Mouse (Mus musculus) stomach, embryonic 15.5 days (tissue): ENCODE data around the gene Col26a1. TPM values are rescaled to one million over a fixed set of nuclear protein-coding genes. Genes with fewer than 3 reads are reported as not detected.
"Not testable (repeated sequence)": the region's sequence is repeated elsewhere in the genome, so short reads cannot be mapped to it uniquely, and the experiment has no call there.

Experiments
- ATAC-seq: fragments of 200-750 bp; cut with Nextera tagmentation; 2 replicates; pipeline ENCODE4 v1.8.0; 2017; ENCODE audit warnings: low read depth, moderate number of reproducible peaks, moderate TSS enrichment; ENCODE audit not compliant: insufficient read depth, low FRiP score
- H3K27ac ChIP-seq: fragments of 300-500 bp; sonication (generic); 2 replicates; pipeline ENCODE4 v1.5.1; 2015; ENCODE audit warnings: mild to moderate bottlenecking, inconsistent platforms
- H3K27me3 ChIP-seq: fragments of 300-500 bp; sonication (generic); replicated peaks from 2 replicates; pipeline ENCODE4 v1.6.1; 2015; ENCODE audit warnings: inconsistent platforms
- H3K36me3 ChIP-seq: fragments of 300-500 bp; sonication (generic); 2 replicates; pipeline ENCODE4 v1.6.1; 2015; ENCODE audit warnings: inconsistent platforms
- H3K4me1 ChIP-seq: fragments of 300-500 bp; sonication (generic); 2 replicates; pipeline ENCODE4 v1.6.1; 2015; ENCODE audit warnings: inconsistent platforms
- H3K4me2 ChIP-seq: fragments of 300-500 bp; sonication (generic); 2 replicates; pipeline ENCODE4 v1.6.1; 2015; ENCODE audit warnings: mild to moderate bottlenecking, inconsistent platforms
- H3K4me3 ChIP-seq: fragments of 300-500 bp; sonication (generic); replicated peaks from 2 replicates; pipeline ENCODE4 v1.5.1; 2015; ENCODE audit warnings: inconsistent platforms
- H3K9ac ChIP-seq: fragments of 300-500 bp; sonication (generic); 2 replicates; pipeline ENCODE4 v1.6.1; 2015; ENCODE audit warnings: inconsistent platforms
- H3K9me3 ChIP-seq: fragments of 300-500 bp; sonication (generic); 2 replicates; pipeline ENCODE4 v1.6.1; 2016; ENCODE audit warnings: inconsistent platforms
- WGBS: fragments of 180-500 bp; shearing (Covaris S2); methylation state at CpG from one replicate; pipeline ENCODE4 v1.1.7; 2015; 5-methylcytosine and 5-hydroxymethylcytosine counted together
- polyA plus RNA-seq: library from polyadenylated mRNA; unstranded; fragments of >200 nt; fragmentation: Nextera tagmentation; extraction: Ambion mirVana; gene quantifications from 2 replicates; pipeline ENCODE4 v1.2.1, GENCODE M21; 2015

Col26a1 gene
- polyA plus RNA-seq, 1 experiment from 2014 or later = 20.6 TPM

- no peaks in the 10 kb centered on the region for H3K36me3 ChIP-seq
- H3K9me3 ChIP-seq = no peaks in the 10 kb centered on the region
- H3K9ac ChIP-seq = no peak overlapping the region
- 50% methylated on average over 8 of the region's 8 CpGs for WGBS
- H3K27ac ChIP-seq = no peak overlapping the region
- no peak overlapping the region for H3K4me3 ChIP-seq
- no peak overlapping the region for H3K4me2 ChIP-seq
- H3K4me1 ChIP-seq = no peaks in the 10 kb centered on the region
- no peaks in the 10 kb centered on the region for H3K27me3 ChIP-seq
- ATAC-seq = no peak
These were observed 118.8 kb downstream of the Col26a1 start for GRCm38 (mm10) chr5:136764157-136764669.

GRCm38 (mm10) chr5:136760345-136760744 lies 122.7 kb downstream of the Col26a1 start:
- no peak for ATAC-seq
- no peaks in the 10 kb centered on the region for H3K36me3 ChIP-seq
- no peaks in the 10 kb centered on the region for H3K27me3 ChIP-seq
- H3K9ac ChIP-seq = no peak overlapping the region
- H3K4me1 ChIP-seq = no peaks in the 10 kb centered on the region
- H3K27ac ChIP-seq = no peak overlapping the region
- H3K4me3 ChIP-seq = no peak overlapping the region
- H3K4me2 ChIP-seq = no peak overlapping the region
- no peaks in the 10 kb centered on the region for H3K9me3 ChIP-seq
- WGBS = 63% methylated on average over 6 of the region's 6 CpGs

GRCm38 (mm10) chr5:136759781-136760180 lies 123.2 kb downstream of the Col26a1 start:
- Histone ChIP-seq H3K9ac (no peak overlapping the region), H3K9me3 (no peaks in the 10 kb centered on the region), H3K4me1 (no peaks in the 10 kb centered on the region), H3K27me3 (no peaks in the 10 kb centered on the region), H3K4me2 (no peak overlapping the region), H3K36me3 (no peaks in the 10 kb centered on the region), H3K4me3 (no peak overlapping the region), H3K27ac (no peak overlapping the region)
- ATAC-seq = no peak
- WGBS = 49% methylated on average over 6 of the region's 6 CpGs

GRCm38 (mm10) chr5:136755696-136756095 lies 127.3 kb downstream of the Col26a1 start:
- H3K27me3 ChIP-seq = no peaks in the 10 kb centered on the region
- H3K36me3 ChIP-seq = no peaks in the 10 kb centered on the region
- no peak overlapping the region for H3K4me3 ChIP-seq
- H3K4me2 ChIP-seq = no peak overlapping the region
- no peak for ATAC-seq
- no peaks in the 10 kb centered on the region for H3K9me3 ChIP-seq
- H3K9ac ChIP-seq = no peak overlapping the region
- H3K4me1 ChIP-seq = no peaks in the 10 kb centered on the region
- WGBS = under 1% methylated on average over 3 of the region's 3 CpGs
- H3K27ac ChIP-seq = no peak overlapping the region

GRCm38 (mm10) chr5:136754053-136754591 lies 128.9 kb downstream of the Col26a1 start:
- no peak for ATAC-seq
- 64% methylated on average over 14 of the region's 14 CpGs for WGBS

GRCm38 (mm10) chr5:136753176-136753575 lies 129.8 kb downstream of the Col26a1 start:
- H3K27me3 ChIP-seq, H3K4me2 ChIP-seq, H3K27ac ChIP-seq, ATAC-seq, H3K9me3 ChIP-seq, H3K4me1 ChIP-seq, H3K36me3 ChIP-seq, H3K4me3 ChIP-seq, H3K9ac ChIP-seq: not testable (repeated sequence)
- 73% methylated on average over 7 of the region's 7 CpGs for WGBS

More at GRCm38 (mm10) chr5:136754053-136754591, 128.9 kb downstream of the Col26a1 start:
- Histone ChIP-seq H3K4me1 (no peaks in the 10 kb centered on the region), H3K36me3 (no peaks in the 10 kb centered on the region), H3K4me3 (no peak overlapping the region), H3K9ac (no peak overlapping the region), H3K27ac (no peak overlapping the region), H3K4me2 (no peak overlapping the region), H3K9me3 (0 out of 2 replicates have a peak, but pooled peaks cover under 1% of the 10 kb centered on the region), H3K27me3 (no peaks in the 10 kb centered on the region)

GRCm38 (mm10) chr5:136752104-136752503 lies 130.9 kb downstream of the Col26a1 start:
- 96% methylated on average over 19 of the region's 19 CpGs for WGBS
- peaks cover 9% of the 10 kb centered on the region; the same call in 1 of the 2 replicates for H3K36me3 ChIP-seq
- no peaks in the 10 kb centered on the region for H3K4me1 ChIP-seq
- no peak overlapping the region for H3K9ac ChIP-seq
- no peak for ATAC-seq
- H3K27ac ChIP-seq = no peak overlapping the region
- H3K9me3 ChIP-seq = 0 out of 2 replicates have a peak, but pooled peaks cover 4% of the 10 kb centered on the region
- H3K4me3 ChIP-seq = no peak overlapping the region
- no peak overlapping the region for H3K4me2 ChIP-seq
- no peaks in the 10 kb centered on the region for H3K27me3 ChIP-seq

- Histone ChIP-seq H3K27me3 (no peaks in the 10 kb centered on the region), H3K4me2 (no peak overlapping the region), H3K36me3 (peaks cover 9% of the 10 kb centered on the region; the same call in 1 of the 2 replicates), H3K4me3 (no peak overlapping the region), H3K9me3 (0 out of 2 replicates have a peak, but pooled peaks cover 4% of the 10 kb centered on the region), H3K27ac (no peak overlapping the region), H3K4me1 (no peaks in the 10 kb centered on the region), H3K9ac (no peak overlapping the region)
- WGBS = 72% methylated on average over 9 of the region's 9 CpGs
- no peak for ATAC-seq
These were observed 136.4 kb downstream of the Col26a1 start for GRCm38 (mm10) chr5:136746596-136746995.

- no peaks in the 10 kb centered on the region for H3K36me3 ChIP-seq
- no peak overlapping the region for H3K9ac ChIP-seq
- WGBS = 59% methylated on average over 6 of the region's 6 CpGs
- no peaks in the 10 kb centered on the region for H3K4me1 ChIP-seq
- no peaks in the 10 kb centered on the region for H3K27me3 ChIP-seq
- no peak for ATAC-seq
- no peak overlapping the region for H3K4me3 ChIP-seq
- no peaks in the 10 kb centered on the region for H3K9me3 ChIP-seq
- H3K27ac ChIP-seq = no peak overlapping the region
- H3K4me2 ChIP-seq = no peak overlapping the region
These were observed 144.1 kb downstream of the Col26a1 start for GRCm38 (mm10) chr5:136738918-136739317.

GRCm38 (mm10) chr5:136726271-136726670 lies 156.7 kb downstream of the Col26a1 start:
- H3K4me2 ChIP-seq, H3K4me1 ChIP-seq, H3K27me3 ChIP-seq, H3K27ac ChIP-seq, ATAC-seq, H3K9ac ChIP-seq, H3K9me3 ChIP-seq, H3K4me3 ChIP-seq, H3K36me3 ChIP-seq: not testable (repeated sequence)
- WGBS = 78% methylated on average over 5 of the region's 5 CpGs

- no peaks in the 10 kb centered on the region for H3K9me3 ChIP-seq
- no peaks in the 10 kb centered on the region for H3K36me3 ChIP-seq
- H3K9ac ChIP-seq = no peak overlapping the region
- no peaks in the 10 kb centered on the region for H3K4me1 ChIP-seq
- no peak overlapping the region for H3K4me3 ChIP-seq
- WGBS = 70% methylated on average over 5 of the region's 5 CpGs
- no peak for ATAC-seq
- no peak overlapping the region for H3K27ac ChIP-seq
- no peak overlapping the region for H3K4me2 ChIP-seq
- no peaks in the 10 kb centered on the region for H3K27me3 ChIP-seq
These were observed 161.4 kb downstream of the Col26a1 start for GRCm38 (mm10) chr5:136721596-136721995.

GRCm38 (mm10) chr5:136718656-136719055 lies 164.4 kb downstream of the Col26a1 start:
- no peaks in the 10 kb centered on the region for H3K9me3 ChIP-seq
- no peak for ATAC-seq
- no peaks in the 10 kb centered on the region for H3K4me1 ChIP-seq
- H3K4me3 ChIP-seq = no peak overlapping the region
- no peaks in the 10 kb centered on the region for H3K36me3 ChIP-seq
- H3K27me3 ChIP-seq = no peaks in the 10 kb centered on the region; the same call in 1 of the 2 replicates
- no peak overlapping the region for H3K27ac ChIP-seq
- no peak overlapping the region for H3K4me2 ChIP-seq
- H3K9ac ChIP-seq = no peak overlapping the region
- WGBS = 60% methylated on average over 8 of the region's 8 CpGs

GRCm38 (mm10) chr5:136717573-136717854 lies 165.5 kb downstream of the Col26a1 start:
- Histone ChIP-seq H3K4me1 (no peaks in the 10 kb centered on the region), H3K27me3 (no peaks in the 10 kb centered on the region; the same call in 1 of the 2 replicates), H3K9me3 (no peaks in the 10 kb centered on the region), H3K4me2 (no peak overlapping the region), H3K4me3 (no peak overlapping the region), H3K9ac (no peak overlapping the region), H3K36me3 (no peaks in the 10 kb centered on the region), H3K27ac (no peak overlapping the region)
- no peak for ATAC-seq
- WGBS = 59% methylated on average over 2 of the region's 2 CpGs
